27 mouse cellular contexts compared by ENCODE assay signal in genomic region chr7:55519579-55519978, GRCm38 (mm10).
DNase-seq lines count a peak whose midpoint lies in the region; ATAC-seq and TF ChIP-seq lines count a peak whose summit lies in the region.
"Had no signal": no experiment of that assay in that cellular context is flagged by ENCODE, and none has a peak within 500 bp of the region (broad histone marks: within the 10 kb centered on the region; RNA-seq: fewer than 3 reads in every experiment).

No protein-coding gene starts in this region.

- intact Hi-C loops in gastrocnemius, postnatal 36 days (cut with DNase I) = no loop called here

- no peak overlapping the region for H3K4me2 ChIP-seq in forebrain, embryonic 14.5 days (ENCODE audit: low read length)
- H3K4me2 ChIP-seq in forebrain, embryonic 11.5 days (ENCODE audit: low read depth, low read length, severe bottlenecking) = no peak overlapping the region
- H3K4me2 ChIP-seq in forebrain, postnatal 0 days (ENCODE audit: low read depth) = no peak overlapping the region
- H3K4me2 ChIP-seq: embryonic facial prominence, embryonic 12.5 days; heart, embryonic 13.5 days; hindbrain, embryonic 14.5 days had no signal

- no peak for ATAC-seq in forebrain, embryonic 14.5 days
- ATAC-seq in forebrain, embryonic 11.5 days (replicated peaks; ENCODE audit: low FRiP score) = no peak
- peak; percentile 47; the same call in 1 of the 2 replicates for ATAC-seq in forebrain, postnatal 0 days
- ATAC-seq: CD4-positive, CD25-positive, alpha-beta regulatory T cell, adult 4 months; hindbrain, postnatal 0 days; inflammation-experienced regulatory T-cells, adult 6 months; intestine, embryonic 16.5 days had no signal

- no peak overlapping the region for H3K9ac ChIP-seq in forebrain, embryonic 14.5 days (ENCODE audit: low read length)
- no peak overlapping the region for H3K9ac ChIP-seq in forebrain, embryonic 11.5 days (ENCODE audit: low read length)
- H3K9ac ChIP-seq in forebrain, postnatal 0 days = no peak overlapping the region
- H3K9ac ChIP-seq: embryonic facial prominence, embryonic 12.5 days; heart, embryonic 13.5 days; hindbrain, embryonic 14.5 days had no signal

- DNase-seq in forebrain, embryonic 14.5 days (ENCODE audit: low spot score) = peak; percentile 28
- no peak for DNase-seq in forebrain, embryonic 11.5 days (ENCODE audit: low spot score)
- peak; percentile 18 for DNase-seq in forebrain, postnatal 0 days
- DNase-seq in forebrain, embryonic 10.5 days (ENCODE audit: extremely low spot score, low spot score) = no peak
- DNase-seq in 416B (ENCODE audit: low read depth) = peak; percentile 51
- DNase-seq in brain, embryonic 14.5 days (ENCODE audit: low read depth) = peak; percentile 40
- DNase-seq in gastrocnemius, postnatal 36 days = no peak
- DNase-seq: adrenal gland, adult 2 months; adrenal gland, postnatal 14 days; cerebellum, adult 18-20 months; cerebellum, adult 9-10 months; cerebellum, postnatal 14 days; gastrocnemius, adult 2 months; gastrocnemius, postnatal 14 days; heart, adult 18-20 months; heart, postnatal 14 days; heart, postnatal 4 days; kidney, adult 2 months had no signal

- TF ChIP-seq POLR2A in brain, embryonic 14.5 days (IDR thresholded peaks at IDR 0.05; ENCODE audit: borderline replicate concordance, extremely low read depth, insufficient read depth, insufficient read length, poor library complexity, severe bottlenecking) = no peak

- H3K27me3 ChIP-seq in forebrain, embryonic 14.5 days (replicated peaks; ENCODE audit: control insufficient read depth, insufficient read depth, low read length) = no peaks in the 10 kb centered on the region
- H3K27me3 ChIP-seq in forebrain, embryonic 11.5 days (ENCODE audit: control insufficient read depth, insufficient read depth, low read length) = no peaks in the 10 kb centered on the region
- H3K27me3 ChIP-seq in forebrain, postnatal 0 days (ENCODE audit: insufficient read depth, low read length) = no peaks in the 10 kb centered on the region
- H3K27me3 ChIP-seq in forebrain, embryonic 10.5 days (ENCODE audit: poor library complexity, severe bottlenecking) = no peaks in the 10 kb centered on the region
- H3K27me3 ChIP-seq: embryonic facial prominence, embryonic 12.5 days; heart, embryonic 13.5 days had no signal

- WGBS in forebrain, embryonic 14.5 days = 82% methylated on average over 3 of the region's 3 CpGs
- 89% methylated on average over 3 of the region's 3 CpGs for WGBS in forebrain, embryonic 11.5 days
- WGBS in forebrain, postnatal 0 days = 70% methylated on average over 3 of the region's 3 CpGs
- WGBS in forebrain, embryonic 10.5 days = 83% methylated on average over 3 of the region's 3 CpGs

- H3K27ac ChIP-seq in forebrain, embryonic 14.5 days (ENCODE audit: low read depth, low read length) = no peak overlapping the region
- H3K27ac ChIP-seq in forebrain, embryonic 11.5 days (ENCODE audit: low read depth, low read length) = no peak overlapping the region
- H3K27ac ChIP-seq in forebrain, postnatal 0 days (ENCODE audit: low read depth, low read length) = no peak overlapping the region
- no peak overlapping the region for H3K27ac ChIP-seq in forebrain, embryonic 10.5 days
- H3K27ac ChIP-seq: embryonic facial prominence, embryonic 12.5 days; gastrocnemius, adult 2 months; heart, embryonic 10.5 days; heart, embryonic 13.5 days; hindbrain, embryonic 14.5 days; hindbrain, postnatal 0 days had no signal

- no peaks in the 10 kb centered on the region for H3K9me3 ChIP-seq in forebrain, embryonic 14.5 days (replicated peaks; ENCODE audit: control insufficient read depth, low read length)
- H3K9me3 ChIP-seq in forebrain, embryonic 11.5 days (ENCODE audit: control insufficient read depth, low read length) = no peaks in the 10 kb centered on the region
- H3K9me3 ChIP-seq in forebrain, postnatal 0 days (ENCODE audit: low read length) = no peaks in the 10 kb centered on the region
- H3K9me3 ChIP-seq in forebrain, embryonic 10.5 days = no peaks in the 10 kb centered on the region
- H3K9me3 ChIP-seq: embryonic facial prominence, embryonic 12.5 days; heart, embryonic 10.5 days had no signal

- H3K36me3 ChIP-seq in forebrain, embryonic 14.5 days (ENCODE audit: control insufficient read depth, insufficient read depth, low read length) = no peaks in the 10 kb centered on the region
- H3K36me3 ChIP-seq in forebrain, embryonic 11.5 days (ENCODE audit: control insufficient read depth, insufficient read depth, low read length) = no peaks in the 10 kb centered on the region
- H3K36me3 ChIP-seq in forebrain, postnatal 0 days (ENCODE audit: insufficient read depth) = no peaks in the 10 kb centered on the region
- no peaks in the 10 kb centered on the region for H3K36me3 ChIP-seq in forebrain, embryonic 10.5 days (replicated peaks)
- H3K36me3 ChIP-seq: embryonic facial prominence, embryonic 12.5 days; heart, embryonic 10.5 days; heart, embryonic 13.5 days had no signal

- TF ChIP-seq CTCF in forebrain, postnatal 0 days (IDR thresholded peaks at IDR 0.05; ENCODE audit: low read depth) = no peak
- no peak for TF ChIP-seq CTCF in brain, embryonic 14.5 days (IDR thresholded peaks at IDR 0.05; ENCODE audit: borderline replicate concordance, extremely low read depth, insufficient read depth, insufficient read length)

- H3K4me1 ChIP-seq in forebrain, embryonic 14.5 days (ENCODE audit: control insufficient read depth, insufficient read depth, low read length) = no peaks in the 10 kb centered on the region
- no peaks in the 10 kb centered on the region for H3K4me1 ChIP-seq in forebrain, embryonic 11.5 days (replicated peaks; ENCODE audit: control insufficient read depth, insufficient read depth, low read length)
- no peaks in the 10 kb centered on the region for H3K4me1 ChIP-seq in forebrain, postnatal 0 days (ENCODE audit: insufficient read depth)
- no peaks in the 10 kb centered on the region for H3K4me1 ChIP-seq in forebrain, embryonic 10.5 days
- H3K4me1 ChIP-seq: embryonic facial prominence, embryonic 12.5 days; heart, embryonic 10.5 days; heart, embryonic 13.5 days had no signal

- H3K4me3 ChIP-seq in forebrain, embryonic 14.5 days (ENCODE audit: low read depth, low read length) = no peak overlapping the region
- no peak overlapping the region for H3K4me3 ChIP-seq in forebrain, embryonic 11.5 days (ENCODE audit: low read depth, low read length)
- H3K4me3 ChIP-seq in forebrain, postnatal 0 days (ENCODE audit: low read depth, low read length) = no peak overlapping the region
- no peak overlapping the region for H3K4me3 ChIP-seq in forebrain, embryonic 10.5 days
- H3K4me3 ChIP-seq: embryonic facial prominence, embryonic 12.5 days; erythroblast, embryonic 14.5 days; gastrocnemius, adult 2 months; heart, embryonic 10.5 days; heart, embryonic 13.5 days had no signal

Comparison
In these comparisons a context has a peak if more than half of its experiments do, and no peak if none do; other contexts are left out.
1. DNase-seq: peak in forebrain, embryonic 14.5 days (single experiment), forebrain, postnatal 0 days (single experiment), 416B (single experiment) and brain, embryonic 14.5 days (single experiment); none in forebrain, embryonic 11.5 days (single experiment), forebrain, embryonic 10.5 days (single experiment) and gastrocnemius, postnatal 36 days (0 of 2).